Mouse (Mus musculus): ENCODE results near the gene Olfr311.

DNA sequence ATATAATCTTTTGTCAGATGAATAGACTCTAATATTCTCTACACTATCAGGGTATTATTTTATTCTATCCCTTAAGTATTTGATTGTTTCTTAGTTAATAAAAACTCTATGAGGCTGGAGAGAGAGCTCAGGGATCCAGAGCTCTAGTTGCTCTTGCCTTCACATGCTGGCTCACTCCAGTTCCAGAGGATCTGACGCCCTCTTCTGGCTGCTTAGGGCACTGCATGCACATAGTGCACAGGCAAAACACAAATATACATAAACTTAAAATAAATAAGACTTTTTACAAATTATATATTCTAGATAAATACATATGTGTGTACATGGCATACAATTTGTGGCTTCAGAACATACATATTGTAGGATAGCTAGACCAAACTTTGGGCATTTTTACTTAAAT, 27.1 kb upstream of the Olfr311 start:
- TF ChIP-seq CTCF (IDR thresholded peaks at IDR 0.05), result peak; percentile 23
- no peak for TF ChIP-seq POLR2A (IDR thresholded peaks at IDR 0.05; ENCODE audit: insufficient read depth, low read depth, low read length)
